In genomic region chr6:85409003-85409402, GRCm38 (mm10) we compare ENCODE assay signal across 8 mouse cellular contexts. TPM values are rescaled to one million over a fixed set of nuclear protein-coding genes. Genes with fewer than 3 reads are reported as not detected.
DNase-seq lines count a peak whose midpoint lies in the region; ATAC-seq and TF ChIP-seq lines count a peak whose summit lies in the region.
"Had no signal": no experiment of that assay in that cellular context is flagged by ENCODE, and none has a peak within 500 bp of the region (broad histone marks: within the 10 kb centered on the region; RNA-seq: fewer than 3 reads in every experiment).

No protein-coding gene starts in this region.

- peak overlapping the region; percentile 47 for H3K4me2 ChIP-seq in kidney, embryonic 16.5 days (replicated peaks; ENCODE audit: low read depth, low read length)
- peak overlapping the region; percentile 41 for H3K4me2 ChIP-seq in embryonic facial prominence, embryonic 12.5 days (replicated peaks)
- H3K4me2 ChIP-seq in hindbrain, embryonic 12.5 days (replicated peaks): peak overlapping the region; percentile 42
- H3K4me2 ChIP-seq in neural tube, embryonic 11.5 days (ENCODE audit: low read depth): peak overlapping the region; percentile 35
- no peak overlapping the region for H3K4me2 ChIP-seq in lung, postnatal 0 days (replicated peaks; ENCODE audit: low read depth, low read length)

- DNase-seq in kidney, adult 11 months: no peak
- peak; percentile 42 for DNase-seq in neural tube, embryonic 11.5 days (ENCODE audit: low spot score)
- no peak for DNase-seq in B cell, adult 2 months
- DNase-seq in lung, postnatal 0 days (ENCODE audit: low spot score): no peak

- H3K4me1 ChIP-seq in kidney, embryonic 16.5 days (ENCODE audit: insufficient read depth, low read length): 0 out of 2 replicates have a peak, but pooled peaks cover 5% of the 10 kb centered on the region
- H3K4me1 ChIP-seq in embryonic facial prominence, embryonic 12.5 days: 0 out of 2 replicates have a peak, but pooled peaks cover 3% of the 10 kb centered on the region
- peaks cover 7% of the 10 kb centered on the region for H3K4me1 ChIP-seq in hindbrain, embryonic 12.5 days
- H3K4me1 ChIP-seq in neural tube, embryonic 11.5 days (ENCODE audit: control insufficient read depth, insufficient read depth, low read length): no peaks in the 10 kb centered on the region; the same call in 1 of the 2 replicates
- no peaks in the 10 kb centered on the region for H3K4me1 ChIP-seq in lung, postnatal 0 days (ENCODE audit: insufficient read depth, low read depth, low read length)

- H3K9ac ChIP-seq in kidney, embryonic 16.5 days (replicated peaks; ENCODE audit: low read length): peak overlapping the region; percentile 49; the same call in 1 of the 2 replicates
- no peak overlapping the region; the same call in 1 of the 2 replicates for H3K9ac ChIP-seq in embryonic facial prominence, embryonic 12.5 days
- H3K9ac ChIP-seq in hindbrain, embryonic 12.5 days: peak overlapping the region; percentile 51
- peak overlapping the region; percentile 15; the same call in 1 of the 2 replicates for H3K9ac ChIP-seq in neural tube, embryonic 11.5 days (ENCODE audit: low read length)
- H3K9ac ChIP-seq in lung, postnatal 0 days (replicated peaks; ENCODE audit: low read depth): no peak overlapping the region

- no peak for TF ChIP-seq EP300 in lung, postnatal 0 days (IDR thresholded peaks at IDR 0.05)

- no peak overlapping the region for H3K27ac ChIP-seq in kidney, embryonic 16.5 days (ENCODE audit: low read length)
- H3K27ac ChIP-seq in embryonic facial prominence, embryonic 12.5 days: no peak overlapping the region
- no peak overlapping the region for H3K27ac ChIP-seq in hindbrain, embryonic 12.5 days
- no peak overlapping the region for H3K27ac ChIP-seq in neural tube, embryonic 11.5 days (ENCODE audit: low read depth, low read length)
- H3K27ac ChIP-seq in lung, postnatal 0 days (ENCODE audit: low read length): no peak overlapping the region

- H3K36me3 ChIP-seq in kidney, embryonic 16.5 days (ENCODE audit: insufficient read depth, low read length): no peaks in the 10 kb centered on the region
- H3K36me3 ChIP-seq in embryonic facial prominence, embryonic 12.5 days: no peaks in the 10 kb centered on the region
- H3K36me3 ChIP-seq in hindbrain, embryonic 12.5 days: no peaks in the 10 kb centered on the region
- no peaks in the 10 kb centered on the region for H3K36me3 ChIP-seq in neural tube, embryonic 11.5 days (ENCODE audit: control insufficient read depth, insufficient read depth, low read length)
- H3K36me3 ChIP-seq in lung, postnatal 0 days (ENCODE audit: insufficient read depth, low read length): no peaks in the 10 kb centered on the region

- no peak for ATAC-seq in kidney, embryonic 16.5 days (ENCODE audit: low FRiP score, low TSS enrichment)
- no peak for ATAC-seq in embryonic facial prominence, embryonic 12.5 days (ENCODE audit: insufficient number of reproducible peaks, insufficient read depth, low FRiP score, low TSS enrichment)
- no peak for ATAC-seq in hindbrain, embryonic 12.5 days (ENCODE audit: low FRiP score)
- ATAC-seq in neural tube, embryonic 11.5 days (ENCODE audit: insufficient read depth, low FRiP score, low TSS enrichment): no peak
- no peak for ATAC-seq in lung, postnatal 0 days

- peaks cover 36% of the 10 kb centered on the region for H3K27me3 ChIP-seq in kidney, embryonic 16.5 days (ENCODE audit: insufficient read depth, low read length)
- H3K27me3 ChIP-seq in embryonic facial prominence, embryonic 12.5 days: peaks cover 45% of the 10 kb centered on the region
- peaks cover 52% of the 10 kb centered on the region for H3K27me3 ChIP-seq in hindbrain, embryonic 12.5 days
- peaks cover 36% of the 10 kb centered on the region for H3K27me3 ChIP-seq in neural tube, embryonic 11.5 days (ENCODE audit: control insufficient read depth, insufficient read depth, low read length)
- H3K27me3 ChIP-seq in lung, postnatal 0 days (replicated peaks; ENCODE audit: insufficient read depth, low read length): peaks cover 18% of the 10 kb centered on the region; the same call in 1 of the 2 replicates

- no peaks in the 10 kb centered on the region for H3K9me3 ChIP-seq in kidney, embryonic 16.5 days (ENCODE audit: low read length)
- no peaks in the 10 kb centered on the region for H3K9me3 ChIP-seq in embryonic facial prominence, embryonic 12.5 days
- H3K9me3 ChIP-seq in hindbrain, embryonic 12.5 days (replicated peaks): no peaks in the 10 kb centered on the region
- H3K9me3 ChIP-seq in neural tube, embryonic 11.5 days (ENCODE audit: control insufficient read depth, low read length): no peaks in the 10 kb centered on the region
- no peaks in the 10 kb centered on the region for H3K9me3 ChIP-seq in lung, postnatal 0 days (ENCODE audit: low read length)

- TF ChIP-seq CTCF in lung, postnatal 0 days (IDR thresholded peaks at IDR 0.05): no peak

- 3% methylated on average over 31 of the region's 31 CpGs for WGBS in kidney, embryonic 16.5 days
- WGBS in embryonic facial prominence, embryonic 12.5 days: 1% methylated on average over 31 of the region's 31 CpGs
- WGBS in hindbrain, embryonic 12.5 days: 2% methylated on average over 31 of the region's 31 CpGs
- 3% methylated on average over 31 of the region's 31 CpGs for WGBS in neural tube, embryonic 11.5 days
- 8% methylated on average over 28 of the region's 31 CpGs for WGBS in lung, postnatal 0 days

- peak overlapping the region; percentile 31 for H3K4me3 ChIP-seq in kidney, embryonic 16.5 days (ENCODE audit: low read length)
- H3K4me3 ChIP-seq in embryonic facial prominence, embryonic 12.5 days: peak overlapping the region; percentile 6; the same call in 1 of the 2 replicates
- H3K4me3 ChIP-seq in hindbrain, embryonic 12.5 days: peak overlapping the region; percentile 21
- H3K4me3 ChIP-seq in neural tube, embryonic 11.5 days (ENCODE audit: low read depth, low read length): peak overlapping the region; percentile 15
- no peak overlapping the region for H3K4me3 ChIP-seq in lung, postnatal 0 days (ENCODE audit: low read depth, low read length)

RNA-seq across cellular contexts. Expression of gene Noto, which starts 14.7 kb away (rescaled TPM):
- polyA plus RNA-seq in kidney, embryonic 16.5 days (2015; fragmentation: Nextera tagmentation; extraction: Ambion mirVana): not detected in 2 replicates
- not detected in 2 replicates for polyA plus RNA-seq in embryonic facial prominence, embryonic 12.5 days (2016; fragmentation: Nextera tagmentation; extraction: Ambion mirVana)
- not detected in 2 replicates for polyA plus RNA-seq in hindbrain, embryonic 12.5 days (2016; fragmentation: Nextera tagmentation; extraction: Ambion mirVana)
- polyA plus RNA-seq in neural tube, embryonic 11.5 days (2014; fragmentation: Nextera tagmentation; extraction: Ambion mirVana): not detected in 2 replicates
- 0.24 and 0.27 TPM in 2 replicates for polyA plus RNA-seq in lung, postnatal 0 days (2015; fragmentation: Nextera tagmentation; extraction: Ambion mirVana)
- polyA plus RNA-seq: gonadal fat pad, adult 2 months had no signal

RNA-seq across cellular contexts. Expression of gene Smyd5, which starts 22.8 kb away (rescaled TPM):
- polyA plus RNA-seq in kidney, embryonic 16.5 days (2015; fragmentation: Nextera tagmentation; extraction: Ambion mirVana): 74.4 and 77.0 TPM in 2 replicates
- 66.4 and 67.1 TPM in 2 replicates for polyA plus RNA-seq in embryonic facial prominence, embryonic 12.5 days (2016; fragmentation: Nextera tagmentation; extraction: Ambion mirVana)
- polyA plus RNA-seq in hindbrain, embryonic 12.5 days (2016; fragmentation: Nextera tagmentation; extraction: Ambion mirVana): 59.5 and 59.8 TPM in 2 replicates
- 52.8 and 56.9 TPM in 2 replicates for polyA plus RNA-seq in neural tube, embryonic 11.5 days (2014; fragmentation: Nextera tagmentation; extraction: Ambion mirVana)
- 13.3 and 14.8 TPM in 2 replicates for polyA plus RNA-seq in lung, postnatal 0 days (2015; fragmentation: Nextera tagmentation; extraction: Ambion mirVana)

RNA-seq across cellular contexts. Expression of gene Rab11fip5, which starts 34.6 kb away (rescaled TPM):
- 16.5 and 18.9 TPM in 2 replicates for polyA plus RNA-seq in kidney, embryonic 16.5 days (2015; fragmentation: Nextera tagmentation; extraction: Ambion mirVana)
- 12.3 and 13.3 TPM in 2 replicates for polyA plus RNA-seq in embryonic facial prominence, embryonic 12.5 days (2016; fragmentation: Nextera tagmentation; extraction: Ambion mirVana)
- 10.6 and 12.1 TPM in 2 replicates for polyA plus RNA-seq in hindbrain, embryonic 12.5 days (2016; fragmentation: Nextera tagmentation; extraction: Ambion mirVana)
- 4.4 and 5.5 TPM in 2 replicates for polyA plus RNA-seq in neural tube, embryonic 11.5 days (2014; fragmentation: Nextera tagmentation; extraction: Ambion mirVana)
- 11.2 and 12.2 TPM in 2 replicates for polyA plus RNA-seq in lung, postnatal 0 days (2015; fragmentation: Nextera tagmentation; extraction: Ambion mirVana)

RNA-seq across cellular contexts. Expression of gene Cct7, which starts 42.3 kb away (rescaled TPM):
- polyA plus RNA-seq in kidney, embryonic 16.5 days (2015; fragmentation: Nextera tagmentation; extraction: Ambion mirVana): 555 and 583 TPM in 2 replicates
- polyA plus RNA-seq in embryonic facial prominence, embryonic 12.5 days (2016; fragmentation: Nextera tagmentation; extraction: Ambion mirVana): 525 and 526 TPM in 2 replicates
- 512 and 529 TPM in 2 replicates for polyA plus RNA-seq in hindbrain, embryonic 12.5 days (2016; fragmentation: Nextera tagmentation; extraction: Ambion mirVana)
- 712 and 739 TPM in 2 replicates for polyA plus RNA-seq in neural tube, embryonic 11.5 days (2014; fragmentation: Nextera tagmentation; extraction: Ambion mirVana)
- 200 and 210 TPM in 2 replicates for polyA plus RNA-seq in lung, postnatal 0 days (2015; fragmentation: Nextera tagmentation; extraction: Ambion mirVana)

RNA-seq across cellular contexts. Expression of gene Pradc1, which starts 42.8 kb away (rescaled TPM):
- 37.6 and 39.1 TPM in 2 replicates for polyA plus RNA-seq in kidney, embryonic 16.5 days (2015; fragmentation: Nextera tagmentation; extraction: Ambion mirVana)
- 29.5 and 33.5 TPM in 2 replicates for polyA plus RNA-seq in embryonic facial prominence, embryonic 12.5 days (2016; fragmentation: Nextera tagmentation; extraction: Ambion mirVana)
- 24.6 and 30.3 TPM in 2 replicates for polyA plus RNA-seq in hindbrain, embryonic 12.5 days (2016; fragmentation: Nextera tagmentation; extraction: Ambion mirVana)
- 26.8 and 28.0 TPM in 2 replicates for polyA plus RNA-seq in neural tube, embryonic 11.5 days (2014; fragmentation: Nextera tagmentation; extraction: Ambion mirVana)
- polyA plus RNA-seq in lung, postnatal 0 days (2015; fragmentation: Nextera tagmentation; extraction: Ambion mirVana): 47.7 and 54.0 TPM in 2 replicates

Comparison
In these comparisons a context has a peak if more than half of its experiments do, and no peak if none do; other contexts are left out.
1. H3K9ac ChIP-seq: peak in kidney, embryonic 16.5 days (single experiment), hindbrain, embryonic 12.5 days (single experiment) and neural tube, embryonic 11.5 days (single experiment); none in embryonic facial prominence, embryonic 12.5 days (single experiment) and lung, postnatal 0 days (single experiment).